Mouse (Mus musculus): ENCODE measurements around the gene Sec22c.

- TF ChIP-seq CTCF (IDR thresholded peaks at IDR 0.05; ENCODE audit: extremely low read depth, insufficient read depth, low read length) = no peak
- TF ChIP-seq POLR2A (IDR thresholded peaks at IDR 0.05; ENCODE audit: extremely low read depth, insufficient read depth, low read length) = no peak
These were observed 48.1 kb downstream of the Sec22c start for GRCm38 (mm10) chr9:121657143-121657542.
